Comparison of ENCODE assay signal across 7 mouse cellular contexts in genomic region chr12:117345088-117345977, GRCm38 (mm10).
DNase-seq lines count a peak whose midpoint lies in the region; ATAC-seq lines count a peak whose summit lies in the region.

No protein-coding gene starts in this region.

- WGBS in hindbrain, embryonic 15.5 days, result 6% methylated on average over 20 of the region's 20 CpGs
- WGBS in limb, embryonic 12.5 days, result 29% methylated on average over 20 of the region's 20 CpGs

- no peaks in the 10 kb centered on the region for H3K36me3 ChIP-seq in hindbrain, embryonic 15.5 days
- no peaks in the 10 kb centered on the region for H3K36me3 ChIP-seq in limb, embryonic 12.5 days

- no peak overlapping the region for H3K9ac ChIP-seq in hindbrain, embryonic 15.5 days
- H3K9ac ChIP-seq in limb, embryonic 12.5 days (replicated peaks), result no peak overlapping the region

- no peaks in the 10 kb centered on the region for H3K9me3 ChIP-seq in hindbrain, embryonic 15.5 days
- H3K9me3 ChIP-seq in limb, embryonic 12.5 days, result no peaks in the 10 kb centered on the region

- no peaks in the 10 kb centered on the region for H3K27me3 ChIP-seq in hindbrain, embryonic 15.5 days
- H3K27me3 ChIP-seq in limb, embryonic 12.5 days, result peaks cover 3% of the 10 kb centered on the region; the same call in 1 of the 2 replicates

- peak; percentile 3 for DNase-seq in cerebellum, adult 11 months
- peak; percentile 80 for DNase-seq in embryo, embryonic 9.5 days (ENCODE audit: extremely low spot score)
- peak; percentile 81 for DNase-seq in right cerebral cortex, postnatal 25 days
- DNase-seq in lung, postnatal 14 days, result no peak
- no peak for DNase-seq in T-cell, adult 2 months (ENCODE audit: low spot score)

- peak; percentile 93 for ATAC-seq in hindbrain, embryonic 15.5 days (ENCODE audit: low FRiP score, low read depth)
- ATAC-seq in limb, embryonic 12.5 days (ENCODE audit: insufficient number of reproducible peaks, insufficient read depth, low FRiP score, low TSS enrichment, low read depth), result peak; percentile 60; the same call in 1 of the 2 replicates

- peak overlapping the region; percentile 53 for H3K4me2 ChIP-seq in hindbrain, embryonic 15.5 days
- H3K4me2 ChIP-seq in limb, embryonic 12.5 days, result peak overlapping the region; percentile 45

- peak overlapping the region; percentile 87 for H3K27ac ChIP-seq in hindbrain, embryonic 15.5 days (replicated peaks)
- H3K27ac ChIP-seq in limb, embryonic 12.5 days, result peak overlapping the region; percentile 82

- peak overlapping the region; percentile 24 for H3K4me3 ChIP-seq in hindbrain, embryonic 15.5 days
- 0 out of 2 replicates have a peak overlapping the region, but pooled peaks have one; percentile 7 for H3K4me3 ChIP-seq in limb, embryonic 12.5 days (replicated peaks)

- H3K4me1 ChIP-seq in hindbrain, embryonic 15.5 days (replicated peaks), result peaks cover 42% of the 10 kb centered on the region
- H3K4me1 ChIP-seq in limb, embryonic 12.5 days (replicated peaks), result peaks cover 35% of the 10 kb centered on the region

Comparison
In these comparisons a context has a peak if more than half of its experiments do, and no peak if none do; other contexts are left out.
1. DNase-seq: peak in cerebellum, adult 11 months (single experiment), embryo, embryonic 9.5 days (single experiment) and right cerebral cortex, postnatal 25 days (single experiment); none in lung, postnatal 14 days (single experiment) and T-cell, adult 2 months (single experiment).